Mouse (Mus musculus) forebrain, embryonic 11.5 days (tissue): Measurements from ENCODE around the gene Ppp1r12b. TPM values are rescaled to one million over a fixed set of nuclear protein-coding genes. Genes with fewer than 3 reads are reported as not detected.

Source experiments
- ATAC-seq: fragments of 200-750 bp; cut with Nextera tagmentation; replicated peaks from 2 replicates; pipeline ENCODE4 v1.8.0; 2017; ENCODE audit warnings: moderate TSS enrichment; ENCODE audit not compliant: low FRiP score
- DNase-seq: peaks from one replicate; pipeline ENCODE4 v3.0.0-alpha.2; 2017; ENCODE audit warnings: low spot score
- H3K27ac ChIP-seq: fragments of 300-500 bp; sonication (generic); 2 replicates; pipeline ENCODE4 v1.5.1; 2014; ENCODE audit warnings: low read depth, low read length
- H3K27me3 ChIP-seq: fragments of 300-500 bp; sonication (generic); 2 replicates; pipeline ENCODE4 v1.6.1; 2014; ENCODE audit warnings: mild to moderate bottlenecking, low read length, mixed read lengths; ENCODE audit not compliant: control insufficient read depth, insufficient read depth
- H3K36me3 ChIP-seq: fragments of 300-500 bp; sonication (generic); 2 replicates; pipeline ENCODE4 v1.6.1; 2014; ENCODE audit warnings: mild to moderate bottlenecking, low read length, moderate library complexity, mixed read lengths; ENCODE audit not compliant: control insufficient read depth, insufficient read depth
- H3K4me1 ChIP-seq: fragments of 300-500 bp; sonication (generic); replicated peaks from 2 replicates; pipeline ENCODE4 v1.6.1; 2014; ENCODE audit warnings: low read length, mixed read lengths; ENCODE audit not compliant: control insufficient read depth, insufficient read depth
- H3K4me2 ChIP-seq: fragments of 300-500 bp; sonication (generic); 2 replicates; pipeline ENCODE4 v1.6.1; 2014; ENCODE audit warnings: low read depth, mild to moderate bottlenecking, low read length, moderate library complexity, mixed read lengths; ENCODE audit not compliant: severe bottlenecking
- H3K4me3 ChIP-seq: fragments of 300-500 bp; sonication (generic); 2 replicates; pipeline ENCODE4 v1.5.1; 2014; ENCODE audit warnings: low read depth, low read length
- H3K9ac ChIP-seq: fragments of 300-500 bp; sonication (generic); 2 replicates; pipeline ENCODE4 v1.6.1; 2014; ENCODE audit warnings: low read length
- H3K9me3 ChIP-seq: fragments of 300-500 bp; sonication (generic); 2 replicates; pipeline ENCODE4 v1.6.1; 2016; ENCODE audit warnings: low read length, mixed read lengths; ENCODE audit not compliant: control insufficient read depth
- WGBS: fragments of 180-500 bp; shearing (Covaris S2); extraction: QIAGEN DNeasy Blood & Tissue Kit; methylation state at CpG from one replicate; pipeline ENCODE4 v1.1.7; 2014; 5-methylcytosine and 5-hydroxymethylcytosine counted together
- polyA plus RNA-seq: library from polyadenylated mRNA; unstranded; fragments of >200 nt; fragmentation: Nextera tagmentation; extraction: Ambion mirVana; gene quantifications from 2 replicates; pipeline ENCODE4 v1.2.1, GENCODE M21; 2014

The Ppp1r12b gene
- polyA plus RNA-seq, 1 experiment from 2014 or later = 12.2 TPM

GRCm38 (mm10) chr1:134775631-134776030, 180.1 kb downstream of the Ppp1r12b start:
- Histone ChIP-seq H3K4me3 (no peak overlapping the region), H3K4me1 (no peaks in the 10 kb centered on the region), H3K9ac (no peak overlapping the region), H3K36me3 (no peaks in the 10 kb centered on the region), H3K27ac (no peak overlapping the region), H3K4me2 (no peak overlapping the region), H3K27me3 (no peaks in the 10 kb centered on the region), H3K9me3 (no peaks in the 10 kb centered on the region)
- DNase-seq (no peak), ATAC-seq (no peak)
- 48% methylated on average over 3 of the region's 3 CpGs for WGBS

DNA sequence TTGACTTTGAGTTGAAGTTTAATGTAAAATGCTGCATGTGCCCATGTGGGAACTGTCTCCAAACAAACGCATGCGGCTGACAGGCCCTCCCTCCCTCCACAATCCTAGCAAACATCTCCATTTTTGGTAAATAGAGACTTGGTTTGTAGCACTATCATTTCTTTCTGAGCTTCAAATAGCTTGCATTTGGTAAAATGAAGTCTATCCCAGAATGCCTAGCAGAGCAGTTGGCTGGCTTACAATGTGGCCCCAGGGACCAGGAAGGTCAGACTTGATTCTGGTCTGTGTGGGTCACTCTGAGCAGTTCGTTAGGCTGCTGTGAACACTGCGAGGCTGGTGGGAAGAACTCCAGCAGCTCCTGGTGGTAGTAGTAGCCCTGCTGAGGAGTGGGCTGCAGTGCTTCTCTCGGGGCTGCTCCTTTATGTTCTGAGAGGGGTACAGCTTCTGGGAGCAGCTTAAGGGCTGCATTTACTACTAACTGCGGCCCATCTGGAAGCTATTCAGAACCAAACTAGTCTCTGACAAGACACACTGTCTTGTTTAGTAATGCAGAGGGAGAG, 180.9 kb downstream of the Ppp1r12b start:
- H3K27me3 ChIP-seq = no peaks in the 10 kb centered on the region
- H3K4me1 ChIP-seq = no peaks in the 10 kb centered on the region
- 56% methylated on average over 6 of the region's 6 CpGs for WGBS
- H3K9me3 ChIP-seq = no peaks in the 10 kb centered on the region
- no peak overlapping the region for H3K27ac ChIP-seq
- ATAC-seq (no peak), DNase-seq (no peak)
- no peak overlapping the region for H3K9ac ChIP-seq
- no peak overlapping the region for H3K4me2 ChIP-seq
- no peak overlapping the region for H3K4me3 ChIP-seq
- H3K36me3 ChIP-seq = no peaks in the 10 kb centered on the region

DNA sequence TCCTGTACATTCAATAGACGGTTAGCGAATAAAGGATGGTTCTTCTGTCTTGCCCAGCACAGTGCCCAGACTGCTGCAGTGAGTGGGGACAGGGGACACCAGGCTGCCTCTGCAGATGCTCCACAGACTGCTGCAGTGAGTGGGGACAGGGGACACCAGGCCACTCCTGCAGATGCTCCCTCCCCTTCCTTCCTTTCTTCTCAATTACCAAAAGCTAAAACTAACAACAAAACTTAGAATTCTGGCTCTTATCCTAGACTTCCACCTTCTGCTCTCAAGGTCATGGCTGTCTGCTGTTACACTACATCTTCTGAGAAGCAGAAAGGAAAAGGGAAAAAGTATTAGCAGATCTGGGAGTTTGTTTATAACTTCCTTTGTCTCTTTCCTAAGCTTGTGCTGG, 181.5 kb downstream of the Ppp1r12b start:
- Histone ChIP-seq H3K36me3 (no peaks in the 10 kb centered on the region), H3K4me2 (no peak overlapping the region), H3K27me3 (no peaks in the 10 kb centered on the region), H3K9ac (no peak overlapping the region), H3K27ac (no peak overlapping the region), H3K4me1 (no peaks in the 10 kb centered on the region), H3K9me3 (no peaks in the 10 kb centered on the region), H3K4me3 (no peak overlapping the region)
- DNase-seq (no peak), ATAC-seq (no peak)
- WGBS = 73% methylated on average over 2 of the region's 2 CpGs

DNA sequence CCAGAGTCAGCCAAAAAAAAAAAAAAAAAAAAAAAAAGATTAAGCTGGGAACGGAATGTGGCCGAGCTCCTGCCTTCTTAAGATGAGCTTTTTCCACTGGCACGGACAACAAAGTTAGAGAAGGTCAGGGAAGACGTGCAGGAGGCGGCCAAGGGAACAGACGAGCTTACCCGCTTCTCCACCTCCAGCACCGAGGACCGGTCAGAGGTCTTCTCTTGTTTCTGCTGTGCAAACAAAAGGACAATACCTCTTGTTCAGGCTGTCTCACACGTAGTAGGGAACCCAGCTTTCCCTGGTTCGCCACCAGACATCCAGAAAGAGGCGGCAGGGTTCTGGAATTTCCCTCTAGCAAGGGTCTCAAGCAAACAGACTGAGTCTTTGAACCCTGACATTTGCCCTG, 182.5 kb downstream of the Ppp1r12b start:
- H3K4me3 ChIP-seq = no peak overlapping the region
- no peak overlapping the region for H3K4me2 ChIP-seq
- H3K27ac ChIP-seq = no peak overlapping the region
- no peaks in the 10 kb centered on the region for H3K27me3 ChIP-seq
- no peak for DNase-seq
- no peaks in the 10 kb centered on the region for H3K9me3 ChIP-seq
- H3K4me1 ChIP-seq = no peaks in the 10 kb centered on the region
- H3K36me3 ChIP-seq = no peaks in the 10 kb centered on the region
- WGBS = 55% methylated on average over 12 of the region's 12 CpGs
- H3K9ac ChIP-seq = no peak overlapping the region
- ATAC-seq = no peak

- H3K36me3 ChIP-seq = no peaks in the 10 kb centered on the region
- ATAC-seq (no peak), DNase-seq (no peak)
- H3K27me3 ChIP-seq = no peaks in the 10 kb centered on the region
- no peaks in the 10 kb centered on the region for H3K9me3 ChIP-seq
- no peak overlapping the region for H3K4me3 ChIP-seq
- H3K9ac ChIP-seq = no peak overlapping the region
- no peak overlapping the region for H3K4me2 ChIP-seq
- H3K27ac ChIP-seq = no peak overlapping the region
- WGBS = 81% methylated on average over 3 of the region's 3 CpGs
- no peaks in the 10 kb centered on the region for H3K4me1 ChIP-seq
These were observed 182.9 kb downstream of the Ppp1r12b start for GRCm38 (mm10) chr1:134772821-134773220.

DNA sequence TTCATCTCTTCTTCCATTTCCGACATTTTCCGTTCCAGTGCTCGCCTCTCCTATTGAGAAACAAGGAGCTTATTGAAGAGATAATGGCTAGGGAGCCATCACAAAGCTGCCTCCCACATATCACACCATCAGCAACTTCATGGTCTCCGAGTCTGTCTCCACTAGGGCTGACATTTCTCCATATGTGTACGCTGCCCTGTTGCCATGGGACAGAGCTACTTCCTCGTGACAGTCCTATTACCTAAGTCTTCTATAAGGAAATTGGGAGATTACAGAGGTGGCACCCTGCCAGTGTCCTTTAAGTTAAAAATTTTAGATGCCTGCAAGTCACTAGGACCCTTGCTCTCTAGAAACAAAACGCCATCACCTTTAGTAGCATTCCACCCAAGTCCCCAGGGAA, 183.7 kb downstream of the Ppp1r12b start:
- Histone ChIP-seq H3K36me3 (no peaks in the 10 kb centered on the region), H3K9me3 (no peaks in the 10 kb centered on the region), H3K9ac (no peak overlapping the region), H3K4me1 (no peaks in the 10 kb centered on the region), H3K4me2 (no peak overlapping the region), H3K27ac (no peak overlapping the region), H3K27me3 (no peaks in the 10 kb centered on the region), H3K4me3 (no peak overlapping the region)
- no peak for DNase-seq
- ATAC-seq = no peak
- WGBS = 92% methylated on average over 7 of the region's 7 CpGs

DNA sequence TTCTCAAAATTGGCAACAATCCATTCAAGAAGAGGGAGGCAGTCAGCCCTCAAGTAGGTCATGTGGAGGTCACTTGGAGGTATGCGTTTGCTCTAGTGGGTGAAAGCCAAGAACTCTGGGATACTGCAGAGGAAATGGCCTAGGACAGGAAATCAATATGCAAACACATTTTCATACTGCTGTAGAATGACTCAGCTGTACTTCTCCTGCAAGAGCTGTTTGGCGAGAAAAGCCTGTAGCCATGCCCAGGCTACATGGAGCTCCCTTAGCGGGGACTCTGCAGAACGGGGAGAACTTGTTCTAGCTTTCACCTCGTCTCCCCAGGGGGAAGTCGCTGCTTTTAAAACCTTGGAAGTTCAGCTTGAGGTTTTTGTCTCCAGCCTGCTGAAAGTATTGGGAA, 184.4 kb downstream of the Ppp1r12b start:
- no peaks in the 10 kb centered on the region for H3K9me3 ChIP-seq
- H3K27ac ChIP-seq = no peak overlapping the region
- ATAC-seq = no peak
- H3K27me3 ChIP-seq = no peaks in the 10 kb centered on the region
- no peaks in the 10 kb centered on the region for H3K36me3 ChIP-seq
- no peak for DNase-seq
- H3K4me1 ChIP-seq = no peaks in the 10 kb centered on the region
- no peak overlapping the region for H3K9ac ChIP-seq
- WGBS = 87% methylated on average over 6 of the region's 6 CpGs
- H3K4me2 ChIP-seq = no peak overlapping the region
- H3K4me3 ChIP-seq = no peak overlapping the region

GRCm38 (mm10) chr1:134770312-134770711, 185.4 kb downstream of the Ppp1r12b start:
- Histone ChIP-seq H3K4me1 (no peaks in the 10 kb centered on the region), H3K27ac (no peak overlapping the region), H3K4me2 (no peak overlapping the region), H3K9ac (no peak overlapping the region), H3K36me3 (no peaks in the 10 kb centered on the region), H3K27me3 (no peaks in the 10 kb centered on the region), H3K4me3 (no peak overlapping the region), H3K9me3 (no peaks in the 10 kb centered on the region)
- ATAC-seq (no peak), DNase-seq (no peak)
- WGBS = 97% methylated on average over 5 of the region's 5 CpGs

DNA sequence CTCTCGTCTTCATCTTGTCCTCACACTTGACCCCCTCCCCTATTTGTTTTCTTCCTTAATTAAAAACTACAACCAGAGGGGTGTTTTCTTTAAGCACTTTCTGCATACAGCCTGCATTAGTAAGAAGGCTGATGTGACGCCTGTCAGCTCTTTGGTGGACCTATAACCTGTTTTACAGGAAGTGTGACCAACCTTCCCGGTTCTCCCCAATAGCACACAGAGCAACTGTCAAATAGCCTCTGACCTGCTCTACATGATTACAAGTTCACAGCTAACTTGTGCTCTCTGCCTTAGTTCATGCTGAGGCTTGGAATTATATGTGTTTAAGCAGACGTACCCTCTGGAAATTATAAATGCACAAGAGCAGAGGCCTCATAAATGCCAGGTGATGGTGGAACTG, 189.3 kb downstream of the Ppp1r12b start:
- H3K27ac ChIP-seq = no peak overlapping the region

More for the DNA sequence above, 189.3 kb downstream of the Ppp1r12b start:
- Histone ChIP-seq H3K4me2 (no peak overlapping the region), H3K9me3 (no peaks in the 10 kb centered on the region), H3K27me3 (no peaks in the 10 kb centered on the region), H3K4me3 (no peak overlapping the region), H3K36me3 (no peaks in the 10 kb centered on the region), H3K4me1 (no peaks in the 10 kb centered on the region), H3K9ac (no peak overlapping the region)
- ATAC-seq (no peak), DNase-seq (no peak)
- 88% methylated on average over 4 of the region's 4 CpGs for WGBS
